Mouse (Mus musculus): ENCODE measurements around the gene Lrrc1. TPM values are rescaled to one million over a fixed set of nuclear protein-coding genes. Genes with fewer than 3 reads are reported as not detected.

The Lrrc1 gene
- polyA plus RNA-seq, 1 experiment from 2014 or later: 10.6 TPM

DNA sequence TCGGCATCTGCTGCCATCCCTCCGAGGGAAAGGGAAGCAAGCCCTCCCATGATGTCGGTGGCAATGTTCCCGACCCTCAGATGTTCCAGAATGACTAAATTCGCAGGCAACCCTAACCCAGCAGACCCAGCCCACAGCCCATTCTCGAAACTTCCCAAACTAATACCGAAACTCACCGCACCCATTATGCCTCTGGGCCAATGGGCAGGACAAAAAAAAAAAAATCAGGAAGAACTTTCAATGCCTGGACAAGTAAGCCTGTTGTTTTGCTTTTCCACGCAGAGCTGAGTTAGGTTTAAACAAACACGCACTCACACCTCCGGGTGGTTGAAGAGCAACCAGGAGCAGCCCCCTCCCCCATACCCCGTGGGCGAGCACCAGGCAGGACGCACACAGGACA is 118.6 kb downstream of the Lrrc1 start:
- no peak overlapping the region for H3K27ac ChIP-seq (ENCODE audit: low read depth, low read length)
- H3K9me3 ChIP-seq (replicated peaks; ENCODE audit: control insufficient read depth, low read length): no peaks in the 10 kb centered on the region
- H3K27me3 ChIP-seq (replicated peaks; ENCODE audit: control insufficient read depth, insufficient read depth, low read length): no peaks in the 10 kb centered on the region
- H3K36me3 ChIP-seq (ENCODE audit: control insufficient read depth, insufficient read depth, low read length): 0 out of 2 replicates have a peak, but pooled peaks cover 2% of the 10 kb centered on the region
- H3K9ac ChIP-seq (ENCODE audit: low read length): no peak overlapping the region
- ATAC-seq (no peak), DNase-seq (ENCODE audit: low spot score) (no peak)
- no peak overlapping the region for H3K4me3 ChIP-seq (ENCODE audit: low read depth, low read length)
- WGBS: 80% methylated on average over 14 of the region's 14 CpGs
- no peak overlapping the region for H3K4me2 ChIP-seq (ENCODE audit: low read length)
- H3K4me1 ChIP-seq (ENCODE audit: control insufficient read depth, insufficient read depth, low read length): peaks cover 14% of the 10 kb centered on the region

DNA sequence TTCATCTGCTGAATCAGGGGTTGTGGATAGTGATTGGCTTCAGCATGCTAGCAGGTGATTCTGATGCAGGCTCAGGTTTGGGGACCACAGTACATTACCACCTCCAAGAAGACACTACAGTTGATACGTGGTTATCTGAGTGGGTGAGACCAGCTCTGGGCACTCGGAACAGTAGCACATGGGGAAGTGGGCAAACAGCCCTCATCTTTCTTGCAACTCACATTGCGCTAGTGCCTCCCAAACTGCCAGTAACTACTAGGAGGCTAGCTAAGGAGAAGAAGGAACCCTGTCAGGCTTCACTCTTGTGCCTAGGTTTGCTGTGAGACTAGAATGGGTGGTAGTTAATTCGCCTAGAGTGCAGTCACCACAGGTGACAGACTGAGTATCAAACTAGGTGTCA is 119.1 kb downstream of the Lrrc1 start:
- WGBS: 93% methylated on average over 4 of the region's 4 CpGs
- no peaks in the 10 kb centered on the region for H3K36me3 ChIP-seq (ENCODE audit: control insufficient read depth, insufficient read depth, low read length)
- H3K4me1 ChIP-seq (ENCODE audit: control insufficient read depth, insufficient read depth, low read length): peaks cover 14% of the 10 kb centered on the region
- H3K9ac ChIP-seq (ENCODE audit: low read length): no peak overlapping the region
- H3K9me3 ChIP-seq (replicated peaks; ENCODE audit: control insufficient read depth, low read length): no peaks in the 10 kb centered on the region
- no peak for DNase-seq (ENCODE audit: low spot score)
- no peaks in the 10 kb centered on the region for H3K27me3 ChIP-seq (replicated peaks; ENCODE audit: control insufficient read depth, insufficient read depth, low read length)
- no peak overlapping the region for H3K27ac ChIP-seq (ENCODE audit: low read depth, low read length)
- no peak overlapping the region for H3K4me3 ChIP-seq (ENCODE audit: low read depth, low read length)
- no peak overlapping the region for H3K4me2 ChIP-seq (ENCODE audit: low read length)
- ATAC-seq: no peak

DNA sequence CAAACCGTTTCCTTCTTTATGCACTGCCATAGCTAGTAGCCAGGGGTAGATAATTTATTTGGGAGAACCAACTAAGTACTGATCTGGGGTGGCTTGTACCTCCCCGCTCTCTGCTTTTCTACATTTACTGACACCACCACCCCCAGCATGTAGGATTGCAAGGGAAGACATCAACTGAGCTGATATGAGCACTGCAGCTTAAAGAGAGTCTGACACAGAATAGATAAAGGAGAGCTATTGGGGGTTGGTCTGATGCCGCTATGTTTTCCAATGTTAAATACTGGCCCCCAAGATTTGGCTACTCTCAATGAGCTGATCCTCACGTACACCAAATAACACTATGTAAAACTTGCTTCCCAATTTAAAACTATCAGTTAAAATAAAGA is 124.5 kb downstream of the Lrrc1 start:
- no peaks in the 10 kb centered on the region for H3K27me3 ChIP-seq (replicated peaks; ENCODE audit: control insufficient read depth, insufficient read depth, low read length)
- no peaks in the 10 kb centered on the region for H3K36me3 ChIP-seq (ENCODE audit: control insufficient read depth, insufficient read depth, low read length)
- no peaks in the 10 kb centered on the region for H3K4me1 ChIP-seq (ENCODE audit: control insufficient read depth, insufficient read depth, low read length)
- no peaks in the 10 kb centered on the region for H3K9me3 ChIP-seq (replicated peaks; ENCODE audit: control insufficient read depth, low read length)
- DNase-seq (ENCODE audit: low spot score) (no peak), ATAC-seq (no peak)
- H3K9ac ChIP-seq (ENCODE audit: low read length): no peak overlapping the region
- no peak overlapping the region for H3K4me3 ChIP-seq (ENCODE audit: low read depth, low read length)
- H3K27ac ChIP-seq (ENCODE audit: low read depth, low read length): no peak overlapping the region
- 96% methylated on average over 4 of the region's 4 CpGs for WGBS
- H3K4me2 ChIP-seq (ENCODE audit: low read length): no peak overlapping the region

DNA sequence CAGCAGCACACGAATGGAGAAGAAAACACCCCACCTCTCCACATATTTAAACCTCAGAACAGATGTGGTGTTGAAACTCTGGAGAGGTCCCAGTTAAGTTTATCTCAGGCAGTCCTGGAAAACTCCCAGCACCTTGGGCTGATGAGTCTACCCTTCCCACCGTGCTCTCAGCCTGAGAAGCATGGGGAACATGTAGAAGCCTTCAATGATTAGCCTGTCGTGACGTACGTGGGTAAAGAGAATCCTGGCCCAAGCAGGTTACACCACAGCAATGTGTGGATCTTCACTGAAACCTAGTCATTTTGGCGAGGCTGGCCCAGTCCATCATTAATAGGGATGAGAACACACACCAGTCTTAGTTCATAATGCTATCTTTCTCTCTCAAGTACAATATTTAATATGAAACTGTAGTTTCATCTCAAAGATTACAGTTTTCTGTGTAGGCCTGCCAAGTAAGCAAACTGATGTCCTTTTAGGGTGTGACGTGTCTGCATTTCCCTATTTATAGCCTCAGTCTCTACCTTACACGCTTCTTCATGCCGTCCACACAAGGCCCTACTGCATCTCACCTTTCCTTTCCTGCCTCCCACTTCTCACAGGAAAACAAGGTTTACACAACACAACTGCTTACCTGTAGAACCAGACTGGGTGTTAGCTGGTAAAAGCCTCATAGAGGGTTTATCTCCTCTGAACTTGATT is 125.0 kb downstream of the Lrrc1 start:
- DNase-seq (ENCODE audit: low spot score) (no peak), ATAC-seq (no peak)
- Histone ChIP-seq H3K4me1 (ENCODE audit: control insufficient read depth, insufficient read depth, low read length) (no peaks in the 10 kb centered on the region), H3K4me2 (ENCODE audit: low read length) (no peak overlapping the region), H3K9me3 (replicated peaks; ENCODE audit: control insufficient read depth, low read length) (no peaks in the 10 kb centered on the region), H3K4me3 (ENCODE audit: low read depth, low read length) (no peak overlapping the region), H3K27ac (ENCODE audit: low read depth, low read length) (no peak overlapping the region), H3K36me3 (ENCODE audit: control insufficient read depth, insufficient read depth, low read length) (no peaks in the 10 kb centered on the region), H3K9ac (ENCODE audit: low read length) (no peak overlapping the region), H3K27me3 (replicated peaks; ENCODE audit: control insufficient read depth, insufficient read depth, low read length) (no peaks in the 10 kb centered on the region)
- 96% methylated on average over 9 of the region's 9 CpGs for WGBS

DNA sequence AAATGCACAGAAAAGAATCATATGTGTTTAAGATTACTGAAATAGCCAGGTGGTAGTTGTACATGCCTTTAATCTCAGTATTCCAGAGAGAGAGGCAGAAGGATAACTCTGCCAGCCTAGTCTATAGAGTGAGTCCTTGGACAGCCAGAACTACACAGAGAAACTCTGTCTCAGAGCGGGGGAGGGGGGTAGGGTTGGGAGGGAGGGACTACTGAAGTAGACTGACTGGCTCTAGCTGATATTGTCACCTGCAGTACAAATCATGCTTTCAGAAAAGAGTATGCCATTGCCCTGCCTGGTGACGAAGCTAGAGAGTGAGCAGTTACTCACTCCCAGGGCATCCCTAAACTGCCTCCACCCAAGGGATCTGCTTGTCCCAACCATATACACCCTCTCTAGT is 125.9 kb downstream of the Lrrc1 start:
- WGBS: 72% methylated on average over 2 of the region's 2 CpGs
- no peaks in the 10 kb centered on the region for H3K9me3 ChIP-seq (replicated peaks; ENCODE audit: control insufficient read depth, low read length)
- H3K9ac ChIP-seq (ENCODE audit: low read length): no peak overlapping the region
- H3K4me3 ChIP-seq (ENCODE audit: low read depth, low read length): no peak overlapping the region
- no peak overlapping the region for H3K4me2 ChIP-seq (ENCODE audit: low read length)
- H3K27ac ChIP-seq (ENCODE audit: low read depth, low read length): no peak overlapping the region
- no peaks in the 10 kb centered on the region for H3K27me3 ChIP-seq (replicated peaks; ENCODE audit: control insufficient read depth, insufficient read depth, low read length)
- H3K4me1 ChIP-seq (ENCODE audit: control insufficient read depth, insufficient read depth, low read length): no peaks in the 10 kb centered on the region
- ATAC-seq (no peak), DNase-seq (ENCODE audit: low spot score) (no peak)
- H3K36me3 ChIP-seq (ENCODE audit: control insufficient read depth, insufficient read depth, low read length): no peaks in the 10 kb centered on the region

DNA sequence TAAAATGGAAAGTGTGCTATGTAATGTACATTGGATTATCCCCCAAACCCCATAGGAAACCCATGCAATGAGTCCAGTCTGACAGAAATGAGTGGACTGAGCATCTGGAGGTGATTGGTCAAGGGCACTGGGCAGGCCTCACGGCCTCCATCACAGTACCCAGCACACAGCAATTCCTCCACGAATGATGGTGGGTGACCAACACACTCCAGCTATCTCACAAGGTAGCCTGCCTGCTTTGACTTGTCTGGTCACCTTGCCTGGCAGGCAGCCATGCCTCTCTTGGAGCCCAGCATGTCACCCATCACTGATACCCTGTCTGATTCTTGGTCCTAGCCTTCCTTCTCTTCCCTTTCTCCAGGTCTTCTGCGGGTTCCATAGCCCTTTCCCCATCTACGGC is 128.2 kb downstream of the Lrrc1 start:
- no peak for ATAC-seq
- WGBS: 90% methylated on average over 4 of the region's 4 CpGs
- no peak overlapping the region for H3K4me3 ChIP-seq (ENCODE audit: low read depth, low read length)
- H3K27me3 ChIP-seq (replicated peaks; ENCODE audit: control insufficient read depth, insufficient read depth, low read length): no peaks in the 10 kb centered on the region
- no peaks in the 10 kb centered on the region for H3K36me3 ChIP-seq (ENCODE audit: control insufficient read depth, insufficient read depth, low read length)
- DNase-seq (ENCODE audit: low spot score): no peak
- no peak overlapping the region for H3K4me2 ChIP-seq (ENCODE audit: low read length)
- no peak overlapping the region for H3K27ac ChIP-seq (ENCODE audit: low read depth, low read length)
- H3K9ac ChIP-seq (ENCODE audit: low read length): no peak overlapping the region
- no peaks in the 10 kb centered on the region for H3K4me1 ChIP-seq (ENCODE audit: control insufficient read depth, insufficient read depth, low read length)
- H3K9me3 ChIP-seq (replicated peaks; ENCODE audit: control insufficient read depth, low read length): no peaks in the 10 kb centered on the region

DNA sequence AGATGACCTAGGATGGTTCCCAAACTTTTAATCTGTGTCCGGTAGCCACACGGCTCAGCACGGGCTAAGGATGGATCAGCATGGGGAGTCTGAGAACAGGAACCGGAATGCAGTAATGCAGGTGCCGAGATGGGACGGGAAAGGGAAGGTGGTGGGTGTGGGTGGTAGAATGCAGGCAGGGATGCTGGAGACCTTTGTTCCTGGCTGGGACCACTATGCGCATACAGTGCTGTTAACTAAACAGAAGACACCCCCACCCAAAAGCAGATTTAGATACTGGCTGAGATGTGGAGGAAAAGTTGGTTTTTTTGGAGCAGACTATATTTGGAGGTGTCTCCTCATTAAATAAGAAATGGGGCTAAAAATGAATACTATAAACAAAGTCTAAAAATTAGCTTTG is 128.7 kb downstream of the Lrrc1 start:
- WGBS: 96% methylated on average over 7 of the region's 7 CpGs
- no peak overlapping the region for H3K27ac ChIP-seq (ENCODE audit: low read depth, low read length)
- ATAC-seq (no peak), DNase-seq (ENCODE audit: low spot score) (no peak)
- no peak overlapping the region for H3K4me2 ChIP-seq (ENCODE audit: low read length)
- H3K36me3 ChIP-seq (ENCODE audit: control insufficient read depth, insufficient read depth, low read length): no peaks in the 10 kb centered on the region
- H3K9me3 ChIP-seq (replicated peaks; ENCODE audit: control insufficient read depth, low read length): no peaks in the 10 kb centered on the region
- H3K4me3 ChIP-seq (ENCODE audit: low read depth, low read length): no peak overlapping the region
- H3K9ac ChIP-seq (ENCODE audit: low read length): no peak overlapping the region
- no peaks in the 10 kb centered on the region for H3K27me3 ChIP-seq (replicated peaks; ENCODE audit: control insufficient read depth, insufficient read depth, low read length)
- no peaks in the 10 kb centered on the region for H3K4me1 ChIP-seq (ENCODE audit: control insufficient read depth, insufficient read depth, low read length)

DNA sequence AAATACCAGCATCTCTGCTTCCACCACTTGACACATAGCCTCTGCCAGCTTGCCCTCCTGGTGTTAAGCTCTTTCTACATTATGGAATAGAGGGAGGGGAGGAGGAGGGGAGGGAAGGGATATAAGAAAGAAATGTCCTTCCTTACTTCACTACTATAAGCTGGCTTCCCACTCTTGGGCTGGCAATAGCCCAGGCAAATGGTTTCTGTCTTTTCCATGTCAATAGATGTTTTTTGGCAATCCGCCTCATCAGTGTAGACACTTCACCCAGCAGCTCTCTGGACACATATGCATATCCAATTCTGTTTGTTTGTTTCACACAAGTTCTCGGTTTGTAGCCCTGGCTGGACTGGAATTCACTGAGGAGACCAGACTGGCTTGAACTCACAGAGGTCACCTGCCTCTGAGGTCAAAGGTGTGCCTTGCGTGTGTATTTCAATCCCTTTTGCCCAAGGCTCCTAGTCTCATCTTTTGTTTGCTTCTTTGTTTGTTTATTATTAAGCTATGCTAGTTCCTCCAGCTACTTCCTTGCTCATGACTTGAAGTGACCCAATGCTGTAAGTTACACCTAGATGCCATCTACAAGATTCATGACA is 132.7 kb downstream of the Lrrc1 start:
- H3K36me3 ChIP-seq (ENCODE audit: control insufficient read depth, insufficient read depth, low read length): no peaks in the 10 kb centered on the region
- H3K4me1 ChIP-seq (ENCODE audit: control insufficient read depth, insufficient read depth, low read length): no peaks in the 10 kb centered on the region
- ATAC-seq (no peak), DNase-seq (ENCODE audit: low spot score) (peak; percentile 25)
- no peak overlapping the region for H3K4me3 ChIP-seq (ENCODE audit: low read depth, low read length)
- 85% methylated on average over 3 of the region's 3 CpGs for WGBS
- H3K27me3 ChIP-seq (replicated peaks; ENCODE audit: control insufficient read depth, insufficient read depth, low read length): no peaks in the 10 kb centered on the region
- H3K9ac ChIP-seq (ENCODE audit: low read length): no peak overlapping the region
- H3K4me2 ChIP-seq (ENCODE audit: low read length): no peak overlapping the region
- no peaks in the 10 kb centered on the region for H3K9me3 ChIP-seq (replicated peaks; ENCODE audit: control insufficient read depth, low read length)
- no peak overlapping the region for H3K27ac ChIP-seq (ENCODE audit: low read depth, low read length)

DNA sequence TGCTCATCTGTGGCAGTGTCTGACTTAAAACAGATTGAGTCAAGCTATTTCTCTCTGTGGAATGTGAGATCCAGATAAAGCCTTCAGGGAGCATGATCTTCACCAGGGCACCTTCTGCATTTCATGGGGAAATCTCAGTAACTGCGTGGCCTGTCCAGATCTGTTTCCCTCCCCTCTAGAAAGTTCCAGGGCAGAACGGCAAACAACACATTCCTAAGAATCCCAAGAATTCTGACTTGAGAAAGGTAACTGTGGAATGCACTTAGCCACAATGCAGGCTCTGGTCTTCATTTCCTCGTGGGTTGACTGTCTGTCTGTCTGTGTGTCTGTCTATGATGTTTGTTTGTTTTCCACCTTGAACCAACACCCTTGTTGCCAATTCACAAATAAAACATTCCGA is 133.7 kb downstream of the Lrrc1 start:
- Histone ChIP-seq H3K27me3 (replicated peaks; ENCODE audit: control insufficient read depth, insufficient read depth, low read length) (no peaks in the 10 kb centered on the region), H3K27ac (ENCODE audit: low read depth, low read length) (no peak overlapping the region), H3K9me3 (replicated peaks; ENCODE audit: control insufficient read depth, low read length) (no peaks in the 10 kb centered on the region), H3K9ac (ENCODE audit: low read length) (no peak overlapping the region), H3K36me3 (ENCODE audit: control insufficient read depth, insufficient read depth, low read length) (no peaks in the 10 kb centered on the region), H3K4me3 (ENCODE audit: low read depth, low read length) (no peak overlapping the region), H3K4me1 (ENCODE audit: control insufficient read depth, insufficient read depth, low read length) (no peaks in the 10 kb centered on the region), H3K4me2 (ENCODE audit: low read length) (no peak overlapping the region)
- ATAC-seq (no peak), DNase-seq (ENCODE audit: low spot score) (no peak)
- WGBS: 76% methylated on average over 4 of the region's 4 CpGs
